Mouse (Mus musculus): ENCODE data around the gene Klhl20.

DNA sequence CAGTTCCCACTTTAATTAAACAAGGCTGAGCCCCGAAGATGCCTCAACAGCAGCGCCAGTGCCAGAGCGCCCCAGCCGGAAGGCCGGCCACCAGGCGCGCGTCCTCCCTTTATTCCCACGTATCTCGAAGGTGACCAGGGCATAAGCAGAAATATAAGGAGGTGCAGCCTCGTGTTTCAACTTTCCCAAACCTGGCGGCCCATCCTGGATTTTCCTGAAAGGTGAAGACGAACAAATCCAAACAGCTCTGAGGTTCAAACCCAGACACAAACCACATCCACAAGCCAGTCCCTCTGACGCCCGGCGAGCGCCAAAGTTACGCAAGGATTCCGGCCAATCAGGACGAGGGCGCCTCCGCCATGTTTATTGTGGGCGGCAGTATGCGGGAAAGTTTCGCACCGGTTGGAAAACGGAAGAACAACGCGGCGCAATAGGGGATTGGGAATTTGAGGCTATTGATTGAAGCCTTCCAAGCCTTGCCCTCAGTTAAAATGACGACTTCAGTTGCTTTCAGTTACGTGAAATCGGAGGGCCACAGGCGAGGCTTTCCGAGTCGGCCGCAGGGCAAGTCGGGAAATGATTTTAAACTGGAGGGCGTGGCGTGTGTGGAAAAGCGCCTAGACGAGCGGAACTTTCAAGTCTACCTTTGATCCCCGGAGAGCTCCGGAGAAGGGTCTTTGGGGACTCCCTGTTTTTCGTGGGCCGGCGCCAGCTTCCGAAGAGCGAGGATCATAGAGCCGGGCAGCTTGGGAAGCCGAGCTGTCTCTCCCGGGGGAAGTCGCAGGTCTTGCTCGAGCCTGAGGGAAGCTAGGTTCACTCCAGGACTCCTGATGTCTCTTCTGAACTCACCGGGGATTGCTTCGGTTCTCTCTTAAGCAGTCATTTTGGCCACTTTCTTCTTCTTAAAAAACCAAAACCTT, 60.7 kb downstream of the Klhl20 start, which contains the start of the genes Dars2 and Cenpl:
- TF ChIP-seq CTCF (IDR thresholded peaks at IDR 0.05; ENCODE audit: low read depth, low read length) (no peak), TAL1 (conservative IDR thresholded peaks at IDR 0.05; ENCODE audit: low read depth, low read length) (no peak), POLR2AphosphoS5 (IDR thresholded peaks at IDR 0.05; ENCODE audit: insufficient replicate concordance, low read depth, low read length) (no peak)
